Mouse (Mus musculus): Measurements from ENCODE around the gene Barx2. TPM values are rescaled to one million over a fixed set of nuclear protein-coding genes. Genes with fewer than 3 reads are reported as not detected.
A peak's percentile ranks its signal among the peaks of the same experiment; 100 is the strongest.
"Not testable (repeated sequence)": the region's sequence is repeated elsewhere in the genome, so short reads cannot be mapped to it uniquely, and the experiment has no call there.

The Barx2 gene
- 1 to 10 TPM; 5.0 to 6.8 TPM for total RNA-seq (2021)
- long read RNA-seq, experiment 1, result 0 reads
- long read RNA-seq, experiment 2, result 0 reads

- Histone ChIP-seq H3K4me3 (peak within 1 kb of the TSS; percentile 54), H3K27ac (no peak within 1 kb of the TSS; the same call in 1 of the 2 replicates)
- intact Hi-C loops (cut with DNase I), result loop anchor here (1.0 to 5.0 kb wide), 4 partner anchors 54 to 354 kb away; no protein-coding TSS in a partner anchor
- peak; percentile 67 for TF ChIP-seq CTCF (IDR thresholded peaks at IDR 0.05)
- DNase-seq (ENCODE audit: extremely low spot score in 1 of 2, low spot score in 2 of 2), result peak; percentile 72 to 75
Measured at GRCm38 (mm10) chr9:31912921-31913738, at the start of gene Barx2. Gene Barx2, minus strand, starts transcription at chr9:31913462.

GRCm38 (mm10) chr9:31962265-31962664 lies 49.0 kb upstream of the Barx2 start:
- intact Hi-C loops (cut with DNase I), result no loop called here
- no peak for DNase-seq (ENCODE audit: extremely low spot score in 1 of 2, low spot score in 2 of 2)
- H3K4me3 ChIP-seq, result no peak overlapping the region
- TF ChIP-seq CTCF (IDR thresholded peaks at IDR 0.05), result no peak
- H3K27ac ChIP-seq, result no peak overlapping the region

- H3K27ac ChIP-seq, result no peak overlapping the region
- H3K4me3 ChIP-seq, result no peak overlapping the region
- intact Hi-C loops (cut with DNase I), result no loop called here
- DNase-seq (ENCODE audit: extremely low spot score in 1 of 2, low spot score in 2 of 2), result no peak
- TF ChIP-seq CTCF (IDR thresholded peaks at IDR 0.05), result no peak
Measured at GRCm38 (mm10) chr9:31960488-31960887, 47.2 kb upstream of the Barx2 start.

DNA sequence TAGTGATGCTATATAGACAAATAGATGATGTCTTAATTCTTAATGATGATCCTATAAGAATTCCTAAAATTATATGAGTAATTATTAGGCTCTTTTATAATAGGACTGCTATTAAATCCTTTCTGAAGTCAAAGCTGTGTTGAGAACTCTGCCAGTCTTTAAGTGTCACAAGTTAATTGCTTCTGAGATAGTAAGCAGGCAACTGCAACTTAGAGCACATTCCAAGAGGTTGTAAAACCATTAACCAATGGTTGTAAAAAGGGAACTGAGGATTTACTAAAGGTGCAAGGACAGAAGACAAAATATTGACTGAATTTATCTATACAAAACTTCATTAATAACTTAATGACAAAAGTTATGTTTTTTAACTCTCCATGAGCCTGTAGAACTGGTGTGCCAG lies 44.9 kb upstream of the Barx2 start:
- DNase-seq (ENCODE audit: extremely low spot score in 1 of 2, low spot score in 2 of 2), result no peak
- no peak for TF ChIP-seq CTCF (IDR thresholded peaks at IDR 0.05)
- H3K4me3 ChIP-seq, result no peak overlapping the region
- intact Hi-C loops (cut with DNase I), result no loop called here
- H3K27ac ChIP-seq, result no peak overlapping the region

DNA sequence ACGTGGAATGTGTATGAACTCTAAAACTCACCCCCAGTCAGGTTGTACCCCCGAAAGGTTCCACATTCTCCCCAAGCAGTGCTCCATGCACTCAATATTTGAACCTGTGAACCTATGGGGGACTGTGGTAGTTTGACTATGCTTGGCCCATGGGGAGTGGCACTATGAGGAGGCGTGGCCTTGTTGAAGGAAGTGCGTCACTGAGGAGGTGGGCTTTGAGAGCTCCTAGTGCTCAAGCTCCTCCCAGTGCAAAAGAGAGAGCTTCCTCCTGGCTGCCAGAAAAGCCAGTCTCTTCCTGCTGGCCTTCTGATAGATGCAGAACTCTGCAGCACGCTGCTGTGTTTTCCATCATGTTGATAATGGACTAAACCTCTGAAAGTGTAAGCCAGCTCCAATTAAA lies 37.2 kb upstream of the Barx2 start:
- H3K4me3 ChIP-seq, result no peak overlapping the region
- intact Hi-C loops (cut with DNase I), result no loop called here
- no peak for TF ChIP-seq CTCF (IDR thresholded peaks at IDR 0.05)
- no peak overlapping the region for H3K27ac ChIP-seq
- DNase-seq (ENCODE audit: extremely low spot score in 1 of 2, low spot score in 2 of 2), result no peak

- intact Hi-C loops (cut with DNase I), result loop anchor here (5.0 kb wide), 2 partner anchors 308 to 398 kb away; no protein-coding TSS in a partner anchor
- TF ChIP-seq CTCF (IDR thresholded peaks at IDR 0.05), result no peak
- no peak overlapping the region for H3K4me3 ChIP-seq
- DNase-seq (ENCODE audit: extremely low spot score in 1 of 2, low spot score in 2 of 2), result no peak
- H3K27ac ChIP-seq, result no peak overlapping the region
Measured at GRCm38 (mm10) chr9:31949031-31949430, 35.8 kb upstream of the Barx2 start.

GRCm38 (mm10) chr9:31947051-31947450 lies 33.8 kb upstream of the Barx2 start:
- TF ChIP-seq CTCF (IDR thresholded peaks at IDR 0.05), result no peak
- Histone ChIP-seq H3K4me3 (no peak overlapping the region), H3K27ac (no peak overlapping the region)
- intact Hi-C loops (cut with DNase I), result loop anchor here (1.0 to 5.0 kb wide), 3 partner anchors 211 to 400 kb away; no protein-coding TSS in a partner anchor
- no peak for DNase-seq (ENCODE audit: extremely low spot score in 1 of 2, low spot score in 2 of 2)

- intact Hi-C loops (cut with DNase I), result no loop called here
- DNase-seq (ENCODE audit: extremely low spot score in 1 of 2, low spot score in 2 of 2), result no peak
Measured at GRCm38 (mm10) chr9:31942334-31942733, 29.1 kb upstream of the Barx2 start.

DNA sequence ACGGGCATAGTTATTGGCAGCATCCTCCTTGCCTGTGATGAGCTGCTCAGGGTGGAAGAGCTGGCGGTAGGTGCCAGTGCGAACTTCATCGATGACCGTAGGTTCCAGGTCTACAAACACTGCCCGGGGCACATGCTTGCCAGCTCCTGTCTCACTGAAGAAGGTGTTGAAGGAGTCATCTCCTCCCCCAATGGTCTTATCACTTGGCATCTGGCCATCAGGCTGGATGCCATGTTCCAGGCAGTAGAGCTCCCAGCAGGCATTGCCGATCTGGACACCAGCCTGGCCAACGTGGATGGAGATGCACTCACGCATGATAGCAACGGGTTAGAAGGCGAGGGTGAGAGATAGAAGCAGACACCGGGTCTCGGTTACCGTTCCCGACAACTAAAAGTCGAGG lies 23.2 kb upstream of the Barx2 start:
- H3K4me3 ChIP-seq; H3K27ac ChIP-seq; DNase-seq (ENCODE audit: extremely low spot score in 1 of 2, low spot score in 2 of 2); intact Hi-C loops (cut with DNase I): not testable (repeated sequence)

More at GRCm38 (mm10) chr9:31942334-31942733, 29.1 kb upstream of the Barx2 start:
- H3K4me3 ChIP-seq, result no peak overlapping the region
- H3K27ac ChIP-seq, result no peak overlapping the region
- peak; percentile 65 for TF ChIP-seq CTCF (IDR thresholded peaks at IDR 0.05)

DNA sequence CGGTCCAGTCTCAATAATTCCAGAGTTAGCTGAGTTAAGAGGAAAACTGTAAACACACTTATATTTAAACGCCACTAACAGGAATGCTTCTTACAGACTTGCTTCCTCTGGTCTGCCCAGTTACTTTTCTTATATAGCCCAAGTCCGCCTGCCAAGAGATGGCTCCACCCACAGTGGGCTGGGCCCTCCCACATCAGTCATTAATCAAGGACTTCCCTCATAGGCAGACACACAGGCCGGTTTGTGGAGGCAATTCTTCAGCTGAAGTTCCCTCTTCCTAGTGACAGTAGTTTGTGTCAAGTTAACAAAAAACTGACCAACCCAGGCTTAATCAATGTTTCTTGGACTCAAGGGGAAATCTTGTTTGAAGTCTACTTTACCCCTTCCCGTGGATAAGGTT lies 18.4 kb upstream of the Barx2 start:
- Histone ChIP-seq H3K4me3 (no peak overlapping the region), H3K27ac (no peak overlapping the region)
- intact Hi-C loops (cut with DNase I), result no loop called here
- no peak for DNase-seq (ENCODE audit: extremely low spot score in 1 of 2, low spot score in 2 of 2)
- TF ChIP-seq CTCF (IDR thresholded peaks at IDR 0.05), result no peak

- intact Hi-C loops (cut with DNase I), result no loop called here
- TF ChIP-seq CTCF (IDR thresholded peaks at IDR 0.05), result no peak
- Histone ChIP-seq H3K4me3 (no peak overlapping the region), H3K27ac (no peak overlapping the region)
- no peak for DNase-seq (ENCODE audit: extremely low spot score in 1 of 2, low spot score in 2 of 2)
Measured at GRCm38 (mm10) chr9:31931255-31931654, 18.0 kb upstream of the Barx2 start.

GRCm38 (mm10) chr9:31926766-31927165 lies 13.5 kb upstream of the Barx2 start:
- no peak for DNase-seq (ENCODE audit: extremely low spot score in 1 of 2, low spot score in 2 of 2)
- H3K27ac ChIP-seq, result no peak overlapping the region
- no peak overlapping the region for H3K4me3 ChIP-seq
- intact Hi-C loops (cut with DNase I), result loop anchor here (1.0 to 10.0 kb wide), 2 partner anchors 367 to 512 kb away; no protein-coding TSS in a partner anchor
- no peak for TF ChIP-seq CTCF (IDR thresholded peaks at IDR 0.05)
